Mouse (Mus musculus): ENCODE results near the gene Spock1. TPM values are rescaled to one million over a fixed set of nuclear protein-coding genes. Genes with fewer than 3 reads are reported as not detected.

Spock1 gene
- polyA plus RNA-seq, 1 experiment from 2014 or later, result 1.1 TPM

DNA sequence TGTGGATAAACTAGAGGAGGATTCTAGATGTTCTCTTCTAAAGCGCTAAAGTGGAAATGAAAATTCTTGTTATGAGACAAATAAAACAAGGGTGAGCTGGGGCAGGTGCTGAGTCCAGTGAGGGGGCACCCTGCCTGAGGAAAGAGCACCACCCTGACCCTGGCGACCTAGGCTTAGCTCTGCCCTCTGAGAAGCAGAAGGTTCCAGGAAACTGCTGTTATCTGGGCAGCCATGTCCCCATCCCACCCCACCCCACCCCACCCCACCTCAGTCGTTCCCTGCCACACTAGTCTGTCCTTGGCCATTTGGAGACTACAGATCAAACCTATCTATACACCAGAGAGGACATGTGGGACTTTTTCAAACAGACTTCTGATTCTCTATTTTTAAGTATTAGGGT lies 235.4 kb downstream of the Spock1 start:
- H3K4me3 ChIP-seq (ENCODE audit: low read depth, low read length), result no peak overlapping the region
- no peak overlapping the region for H3K4me2 ChIP-seq (replicated peaks; ENCODE audit: low read depth)
- ATAC-seq, result no peak
- no peak for TF ChIP-seq CTCF (IDR thresholded peaks at IDR 0.05; ENCODE audit: low read depth)
- H3K4me1 ChIP-seq (replicated peaks; ENCODE audit: control insufficient read depth, insufficient read depth, low read length), result no peaks in the 10 kb centered on the region
- H3K36me3 ChIP-seq (ENCODE audit: control insufficient read depth, insufficient read depth), result no peaks in the 10 kb centered on the region
- no peak overlapping the region for H3K9ac ChIP-seq (ENCODE audit: low read depth, low read length)
- H3K9me3 ChIP-seq (ENCODE audit: control insufficient read depth), result no peaks in the 10 kb centered on the region
- no peak overlapping the region for H3K27ac ChIP-seq (ENCODE audit: low read depth, low read length)
- no peaks in the 10 kb centered on the region for H3K27me3 ChIP-seq (replicated peaks; ENCODE audit: control insufficient read depth, insufficient read depth, low read length)
- WGBS, result 60% methylated on average over 3 of the region's 3 CpGs

DNA sequence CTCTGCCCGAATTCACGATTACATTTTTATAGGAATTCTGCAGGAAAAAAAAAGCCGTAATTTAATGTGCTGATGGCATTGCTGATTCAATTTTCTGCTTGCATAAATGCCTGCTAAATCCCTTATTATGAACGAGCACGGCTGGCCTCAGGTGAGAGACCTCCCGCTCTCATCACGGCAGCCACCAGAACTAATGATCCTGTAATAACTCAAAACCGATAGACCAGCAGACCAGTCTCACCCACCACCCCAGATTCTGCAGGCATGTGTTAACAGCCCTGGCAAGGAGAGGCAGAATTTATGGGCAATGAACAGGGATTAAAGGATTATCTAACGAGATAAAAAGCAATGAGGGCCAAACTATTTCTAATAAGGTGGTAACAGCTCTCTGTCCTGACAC lies 236.2 kb downstream of the Spock1 start:
- H3K4me1 ChIP-seq (replicated peaks; ENCODE audit: control insufficient read depth, insufficient read depth, low read length), result no peaks in the 10 kb centered on the region
- no peak for TF ChIP-seq CTCF (IDR thresholded peaks at IDR 0.05; ENCODE audit: low read depth)
- H3K4me3 ChIP-seq (ENCODE audit: low read depth, low read length), result no peak overlapping the region
- H3K9ac ChIP-seq (ENCODE audit: low read depth, low read length), result no peak overlapping the region
- ATAC-seq, result no peak
- no peaks in the 10 kb centered on the region for H3K36me3 ChIP-seq (ENCODE audit: control insufficient read depth, insufficient read depth)
- no peak overlapping the region for H3K4me2 ChIP-seq (replicated peaks; ENCODE audit: low read depth)
- no peak overlapping the region for H3K27ac ChIP-seq (ENCODE audit: low read depth, low read length)
- 55% methylated on average over 9 of the region's 9 CpGs for WGBS
- no peaks in the 10 kb centered on the region for H3K9me3 ChIP-seq (ENCODE audit: control insufficient read depth)
- no peaks in the 10 kb centered on the region for H3K27me3 ChIP-seq (replicated peaks; ENCODE audit: control insufficient read depth, insufficient read depth, low read length)

DNA sequence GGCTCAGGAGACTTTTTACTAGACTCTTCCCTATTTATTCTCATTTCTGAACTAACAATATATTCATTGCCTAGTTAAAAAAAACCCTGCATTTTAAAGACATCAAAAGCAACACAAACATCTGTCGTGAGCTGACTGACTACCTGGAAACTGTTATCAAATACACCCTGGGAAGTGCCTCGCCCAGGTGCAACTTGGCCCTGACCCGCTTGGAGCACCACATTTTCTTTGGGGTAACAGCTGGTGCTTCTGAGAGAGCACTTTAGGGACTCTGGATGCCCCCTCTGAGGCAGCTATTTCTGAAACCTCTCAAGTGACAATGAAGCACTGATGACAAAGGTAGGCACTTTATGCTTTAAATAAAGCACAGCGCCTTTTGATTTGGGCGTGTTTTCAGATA lies 236.8 kb downstream of the Spock1 start:
- no peak for TF ChIP-seq CTCF (IDR thresholded peaks at IDR 0.05; ENCODE audit: low read depth)
- no peaks in the 10 kb centered on the region for H3K9me3 ChIP-seq (ENCODE audit: control insufficient read depth)
- no peaks in the 10 kb centered on the region for H3K4me1 ChIP-seq (replicated peaks; ENCODE audit: control insufficient read depth, insufficient read depth, low read length)
- WGBS, result 61% methylated on average over 5 of the region's 5 CpGs
- no peak for ATAC-seq
- no peaks in the 10 kb centered on the region for H3K36me3 ChIP-seq (ENCODE audit: control insufficient read depth, insufficient read depth)
- no peak overlapping the region for H3K27ac ChIP-seq (ENCODE audit: low read depth, low read length)
- H3K9ac ChIP-seq (ENCODE audit: low read depth, low read length), result no peak overlapping the region
- no peaks in the 10 kb centered on the region for H3K27me3 ChIP-seq (replicated peaks; ENCODE audit: control insufficient read depth, insufficient read depth, low read length)
- no peak overlapping the region for H3K4me2 ChIP-seq (replicated peaks; ENCODE audit: low read depth)
- no peak overlapping the region for H3K4me3 ChIP-seq (ENCODE audit: low read depth, low read length)

DNA sequence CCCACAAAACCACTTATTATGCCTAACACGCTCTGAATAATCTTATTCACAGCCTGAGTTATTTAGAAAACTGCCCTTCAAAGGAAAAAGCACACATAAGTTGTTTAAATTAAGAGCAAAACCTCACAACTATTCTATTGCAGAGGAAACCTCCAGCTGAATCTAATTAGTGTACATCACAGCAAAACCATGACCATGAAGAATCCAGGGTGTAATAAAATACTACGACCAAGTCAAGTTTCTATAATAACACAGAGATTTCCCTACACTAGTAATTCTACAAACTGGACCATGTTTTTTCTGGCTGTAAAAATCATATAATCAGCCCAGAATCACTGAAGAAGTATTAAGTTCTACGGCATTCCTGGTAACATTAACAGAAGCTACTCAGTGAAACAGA lies 240.5 kb downstream of the Spock1 start:
- Histone ChIP-seq H3K9ac (ENCODE audit: low read depth, low read length) (no peak overlapping the region), H3K9me3 (ENCODE audit: control insufficient read depth) (no peaks in the 10 kb centered on the region), H3K4me3 (ENCODE audit: low read depth, low read length) (no peak overlapping the region), H3K27ac (ENCODE audit: low read depth, low read length) (no peak overlapping the region), H3K36me3 (ENCODE audit: control insufficient read depth, insufficient read depth) (no peaks in the 10 kb centered on the region), H3K4me2 (replicated peaks; ENCODE audit: low read depth) (no peak overlapping the region), H3K4me1 (replicated peaks; ENCODE audit: control insufficient read depth, insufficient read depth, low read length) (no peaks in the 10 kb centered on the region), H3K27me3 (replicated peaks; ENCODE audit: control insufficient read depth, insufficient read depth, low read length) (no peaks in the 10 kb centered on the region)
- no peak for TF ChIP-seq CTCF (IDR thresholded peaks at IDR 0.05; ENCODE audit: low read depth)
- ATAC-seq, result no peak
- 72% methylated on average over 3 of the region's 3 CpGs for WGBS

DNA sequence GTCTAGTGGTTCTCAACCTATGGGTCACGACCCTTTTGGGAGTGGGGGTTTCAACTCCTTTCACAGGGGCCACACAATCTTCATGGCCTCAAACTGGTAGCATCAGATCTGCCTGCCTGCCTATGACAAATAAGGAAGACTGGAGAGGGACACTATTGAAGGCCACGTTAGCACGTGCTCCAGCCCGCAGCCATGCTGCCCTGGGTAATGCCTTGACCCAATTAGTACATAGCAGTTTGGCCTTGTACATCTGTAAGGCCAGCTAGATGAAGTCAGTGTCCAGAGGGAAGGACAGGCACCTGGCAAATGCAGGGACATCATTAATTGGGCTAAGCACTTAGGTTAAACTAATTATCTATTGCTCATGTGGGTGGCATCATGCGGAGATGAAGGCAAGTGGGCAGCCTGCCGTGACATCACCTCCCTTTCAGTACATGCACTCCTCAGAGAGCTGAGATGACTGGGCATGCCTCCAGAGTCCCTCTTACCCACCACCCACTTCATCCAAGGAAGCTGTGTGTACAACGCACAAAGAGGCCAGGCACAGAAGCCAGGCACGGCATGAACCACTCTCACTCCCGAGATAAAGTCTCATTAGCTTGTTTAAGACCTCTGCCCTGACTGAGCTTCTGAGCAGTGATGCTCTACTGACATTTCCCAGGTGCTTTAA lies 241.8 kb downstream of the Spock1 start:
- Histone ChIP-seq H3K4me1 (replicated peaks; ENCODE audit: control insufficient read depth, insufficient read depth, low read length) (no peaks in the 10 kb centered on the region), H3K27ac (ENCODE audit: low read depth, low read length) (no peak overlapping the region), H3K9me3 (ENCODE audit: control insufficient read depth) (no peaks in the 10 kb centered on the region), H3K4me3 (ENCODE audit: low read depth, low read length) (no peak overlapping the region), H3K4me2 (replicated peaks; ENCODE audit: low read depth) (no peak overlapping the region), H3K9ac (ENCODE audit: low read depth, low read length) (no peak overlapping the region), H3K27me3 (replicated peaks; ENCODE audit: control insufficient read depth, insufficient read depth, low read length) (no peaks in the 10 kb centered on the region), H3K36me3 (ENCODE audit: control insufficient read depth, insufficient read depth) (no peaks in the 10 kb centered on the region)
- ATAC-seq, result no peak
- 57% methylated on average over 9 of the region's 9 CpGs for WGBS
- TF ChIP-seq CTCF (IDR thresholded peaks at IDR 0.05; ENCODE audit: low read depth), result no peak

DNA sequence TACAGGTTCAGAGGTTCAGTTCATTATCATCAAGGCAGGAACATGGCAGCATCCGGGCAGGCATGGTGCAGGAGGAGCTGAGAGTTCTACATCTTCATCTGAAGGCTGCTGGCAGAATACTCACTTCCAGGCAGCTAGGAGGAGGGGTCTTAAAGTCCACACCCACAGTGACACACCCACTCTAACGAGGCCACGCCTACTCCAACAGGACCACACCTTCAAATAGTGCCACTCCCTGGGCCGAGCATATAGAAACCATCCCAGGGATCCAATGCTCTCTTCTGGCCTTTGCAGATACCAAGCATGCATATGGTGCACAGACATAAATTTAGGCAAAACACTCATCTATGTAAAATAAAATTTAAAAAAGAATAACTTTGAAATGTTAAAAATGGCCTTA lies 245.6 kb downstream of the Spock1 start:
- Histone ChIP-seq H3K9ac (ENCODE audit: low read depth, low read length) (no peak overlapping the region), H3K4me2 (replicated peaks; ENCODE audit: low read depth) (no peak overlapping the region), H3K4me3 (ENCODE audit: low read depth, low read length) (no peak overlapping the region), H3K9me3 (ENCODE audit: control insufficient read depth) (no peaks in the 10 kb centered on the region), H3K27me3 (replicated peaks; ENCODE audit: control insufficient read depth, insufficient read depth, low read length) (no peaks in the 10 kb centered on the region), H3K4me1 (replicated peaks; ENCODE audit: control insufficient read depth, insufficient read depth, low read length) (no peaks in the 10 kb centered on the region), H3K27ac (ENCODE audit: low read depth, low read length) (no peak overlapping the region), H3K36me3 (ENCODE audit: control insufficient read depth, insufficient read depth) (no peaks in the 10 kb centered on the region)
- 73% methylated on average over 4 of the region's 4 CpGs for WGBS
- no peak for ATAC-seq
- TF ChIP-seq CTCF (IDR thresholded peaks at IDR 0.05; ENCODE audit: low read depth), result no peak

GRCm38 (mm10) chr13:57660523-57660922 lies 247.6 kb downstream of the Spock1 start:
- H3K27me3 ChIP-seq (replicated peaks; ENCODE audit: control insufficient read depth, insufficient read depth, low read length), result no peaks in the 10 kb centered on the region
- TF ChIP-seq CTCF (IDR thresholded peaks at IDR 0.05; ENCODE audit: low read depth), result no peak
- ATAC-seq, result no peak
- H3K36me3 ChIP-seq (ENCODE audit: control insufficient read depth, insufficient read depth), result no peaks in the 10 kb centered on the region
- no peak overlapping the region for H3K9ac ChIP-seq (ENCODE audit: low read depth, low read length)
- no peak overlapping the region for H3K4me3 ChIP-seq (ENCODE audit: low read depth, low read length)
- no peaks in the 10 kb centered on the region for H3K4me1 ChIP-seq (replicated peaks; ENCODE audit: control insufficient read depth, insufficient read depth, low read length)
- WGBS, result 66% methylated on average over 2 of the region's 2 CpGs
- no peaks in the 10 kb centered on the region for H3K9me3 ChIP-seq (ENCODE audit: control insufficient read depth)
- H3K27ac ChIP-seq (ENCODE audit: low read depth, low read length), result no peak overlapping the region
- H3K4me2 ChIP-seq (replicated peaks; ENCODE audit: low read depth), result no peak overlapping the region
